Mouse (Mus musculus): ENCODE measurements around the gene Nt5c.

Nt5c gene

GRCm38 (mm10) chr11:115463397-115463796 lies 28.3 kb downstream of the Nt5c start:
- peak; percentile 73 for DNase-seq

- DNase-seq = peak; percentile 86
Observed at GRCm38 (mm10) chr11:115462243-115462891, 29.3 kb downstream of the Nt5c start, which contains the start of gene Slc16a5. Slc16a5 (plus strand) TSS chr11:115462474.

GRCm38 (mm10) chr11:115461846-115462242 lies 29.8 kb downstream of the Nt5c start:
- DNase-seq = peak; percentile 72

GRCm38 (mm10) chr11:115460976-115461375 lies 30.7 kb downstream of the Nt5c start:
- peak; percentile 61 for DNase-seq

- DNase-seq = peak; percentile 51
Observed at GRCm38 (mm10) chr11:115457405-115457804, 34.3 kb downstream of the Nt5c start.

GRCm38 (mm10) chr11:115456182-115456581 lies 35.5 kb downstream of the Nt5c start:
- no peak for DNase-seq

GRCm38 (mm10) chr11:115455619-115456018 lies 36.0 kb downstream of the Nt5c start:
- DNase-seq = peak; percentile 31

- DNase-seq = peak; percentile 49
Observed at GRCm38 (mm10) chr11:115454822-115455221, 36.8 kb downstream of the Nt5c start.

- peak; percentile 61 for DNase-seq
Observed at GRCm38 (mm10) chr11:115453306-115453705, 38.4 kb downstream of the Nt5c start.

GRCm38 (mm10) chr11:115452281-115452860 lies 39.3 kb downstream of the Nt5c start:
- peak; percentile 53 for DNase-seq

GRCm38 (mm10) chr11:115451781-115452241 lies 39.9 kb downstream of the Nt5c start:
- DNase-seq = peak; percentile 79

- no peak for DNase-seq
Observed at GRCm38 (mm10) chr11:115450176-115450575, 41.5 kb downstream of the Nt5c start.

GRCm38 (mm10) chr11:115448998-115449397 lies 42.7 kb downstream of the Nt5c start:
- no peak for DNase-seq

- DNase-seq = no peak
Observed at GRCm38 (mm10) chr11:115448075-115448474, 43.6 kb downstream of the Nt5c start.

GRCm38 (mm10) chr11:115447321-115447885 lies 44.3 kb downstream of the Nt5c start:
- peak; percentile 27 for DNase-seq

GRCm38 (mm10) chr11:115446906-115447305 lies 44.8 kb downstream of the Nt5c start:
- no peak for DNase-seq

GRCm38 (mm10) chr11:115441417-115441816 lies 50.2 kb downstream of the Nt5c start:
- DNase-seq = peak; percentile 66

Measured in thymus, postnatal 4 days (tissue).